9 mouse cellular contexts compared by ENCODE assay signal in genomic region chr11:97810356-97810755, GRCm38 (mm10). TPM values are rescaled to one million over a fixed set of nuclear protein-coding genes. Genes with fewer than 3 reads are reported as not detected.
DNase-seq lines count a peak whose midpoint lies in the region; ATAC-seq and TF ChIP-seq lines count a peak whose summit lies in the region.
"Had no signal": no experiment of that assay in that cellular context is flagged by ENCODE, and none has a peak within 500 bp of the region (broad histone marks: within the 10 kb centered on the region; RNA-seq: fewer than 3 reads in every experiment).

No protein-coding gene starts in this region.

- TF ChIP-seq CTCF in thymus, adult 2 months (IDR thresholded peaks at IDR 0.05; ENCODE audit: borderline replicate concordance, control insufficient read depth, extremely low read depth, insufficient read depth, low read length, poor library complexity) = no peak

- WGBS in heart, embryonic 11.5 days (ENCODE audit: insufficient replicate concordance) = 54% methylated on average over 7 of the region's 7 CpGs
- 3% methylated on average over 7 of the region's 7 CpGs for WGBS in thymus, adult 2 months

- H3K27ac ChIP-seq in heart, embryonic 11.5 days (ENCODE audit: low read depth, low read length) = no peak overlapping the region
- H3K27ac ChIP-seq in thymus, adult 2 months (ENCODE audit: control insufficient read depth, insufficient read depth, low read length) = peak overlapping the region; percentile 12; the same call in 1 of the 2 replicates
- H3K27ac ChIP-seq: limb, embryonic 13.5 days had no signal

- H3K4me2 ChIP-seq in heart, embryonic 11.5 days = no peak overlapping the region
- H3K4me2 ChIP-seq: limb, embryonic 13.5 days had no signal

- peaks cover 3% of the 10 kb centered on the region; the same call in 1 of the 2 replicates for H3K36me3 ChIP-seq in heart, embryonic 11.5 days (ENCODE audit: control insufficient read depth, insufficient read depth, low read length)
- peaks cover 11% of the 10 kb centered on the region for H3K36me3 ChIP-seq in thymus, adult 2 months (ENCODE audit: control insufficient read depth, insufficient read depth, low read length)

- H3K27me3 ChIP-seq in heart, embryonic 11.5 days (ENCODE audit: control insufficient read depth, insufficient read depth, low read length) = no peaks in the 10 kb centered on the region
- H3K27me3 ChIP-seq in thymus, adult 2 months (ENCODE audit: control insufficient read depth, insufficient read depth, low read length) = no peaks in the 10 kb centered on the region
- H3K27me3 ChIP-seq: limb, embryonic 13.5 days had no signal

- no peak for ATAC-seq in heart, embryonic 11.5 days (replicated peaks; ENCODE audit: insufficient number of reproducible peaks, low FRiP score, low TSS enrichment)
- no peak for ATAC-seq in frontal cortex, adult (ENCODE audit: low TSS enrichment)

- no peak overlapping the region for H3K4me3 ChIP-seq in heart, embryonic 11.5 days (ENCODE audit: low read depth, low read length)
- H3K4me3 ChIP-seq in thymus, adult 2 months (ENCODE audit: control insufficient read depth, insufficient read depth, low read length) = no peak overlapping the region
- H3K4me3 ChIP-seq: limb, embryonic 13.5 days had no signal

- H3K4me1 ChIP-seq in heart, embryonic 11.5 days (ENCODE audit: control insufficient read depth, insufficient read depth, low read length) = peaks cover 76% of the 10 kb centered on the region
- H3K4me1 ChIP-seq in thymus, adult 2 months (replicated peaks; ENCODE audit: control insufficient read depth, insufficient read depth, low read length) = peaks cover 59% of the 10 kb centered on the region

- peak; percentile 92 for DNase-seq in heart, adult 11 months
- DNase-seq in thymus, adult 2 months = peak; percentile 37
- no peak for DNase-seq in thymus, postnatal 10 days (ENCODE audit: low spot score in 2 of 2)
- peak; percentile 47 to 80 for DNase-seq in kidney, postnatal 25 days
- DNase-seq in thymus, postnatal 25 days = peak; percentile 54
- DNase-seq in spleen, postnatal 10 days (ENCODE audit: low spot score in 2 of 2) = no peak

- no peak overlapping the region for H3K9ac ChIP-seq in heart, embryonic 11.5 days (ENCODE audit: low read depth, low read length)
- H3K9ac ChIP-seq: limb, embryonic 13.5 days had no signal

- no peaks in the 10 kb centered on the region for H3K9me3 ChIP-seq in heart, embryonic 11.5 days (replicated peaks; ENCODE audit: control insufficient read depth, low read length)
- H3K9me3 ChIP-seq: limb, embryonic 13.5 days had no signal

- no peak for TF ChIP-seq POLR2A in thymus, adult 2 months (IDR thresholded peaks at IDR 0.05; ENCODE audit: control insufficient read depth, extremely low read depth, insufficient read depth, low read length, poor library complexity)

RNA-seq across cellular contexts. Expression of gene Lasp1, which starts 11.6 kb away (rescaled TPM):
- 30.0 and 37.5 TPM in 2 replicates for polyA plus RNA-seq in heart, embryonic 11.5 days (2014; fragmentation: Nextera tagmentation; extraction: Ambion mirVana)
- 167 and 178 TPM in 2 replicates for polyA plus RNA-seq in thymus, adult 2 months (2012; rRNA removed)

RNA-seq across cellular contexts. Expression of gene Rpl23, which starts 28.1 kb away (rescaled TPM):
- 461 and 517 TPM in 2 replicates for polyA plus RNA-seq in heart, embryonic 11.5 days (2014; fragmentation: Nextera tagmentation; extraction: Ambion mirVana)
- polyA plus RNA-seq in thymus, adult 2 months (2012; rRNA removed) = 140 and 154 TPM in 2 replicates

RNA-seq across cellular contexts. Expression of gene B230217C12Rik, which starts 30.2 kb away (rescaled TPM):
- 8.2 and 8.3 TPM in 2 replicates for polyA plus RNA-seq in heart, embryonic 11.5 days (2014; fragmentation: Nextera tagmentation; extraction: Ambion mirVana)
- polyA plus RNA-seq in thymus, adult 2 months (2012; rRNA removed) = 4.7 and 6.2 TPM in 2 replicates

RNA-seq across cellular contexts. Expression of gene 1700001P01Rik, which starts 34.6 kb away (rescaled TPM):
- 0.38 TPM in 1 of 2 replicates, not detected in the other for polyA plus RNA-seq in heart, embryonic 11.5 days (2014; fragmentation: Nextera tagmentation; extraction: Ambion mirVana)
- polyA plus RNA-seq in thymus, adult 2 months (2012; rRNA removed) = 0.38 and 0.50 TPM in 2 replicates

RNA-seq across cellular contexts. Expression of gene Cwc25, which starts 44.0 kb away (rescaled TPM):
- 9.2 and 9.9 TPM in 2 replicates for polyA plus RNA-seq in heart, embryonic 11.5 days (2014; fragmentation: Nextera tagmentation; extraction: Ambion mirVana)
- 14.9 and 16.6 TPM in 2 replicates for polyA plus RNA-seq in thymus, adult 2 months (2012; rRNA removed)

Comparison
In these comparisons a context has a peak if more than half of its experiments do, and no peak if none do; other contexts are left out.
1. DNase-seq: peak in heart, adult 11 months (single experiment), thymus, adult 2 months (single experiment), kidney, postnatal 25 days (2 of 2) and thymus, postnatal 25 days (single experiment); none in thymus, postnatal 10 days (0 of 2) and spleen, postnatal 10 days (0 of 2).